Mouse (Mus musculus) neutrophil, adult 5-6 weeks (primary cell): ENCODE data around the gene Rab1b. TPM values are rescaled to one million over a fixed set of nuclear protein-coding genes. Genes with fewer than 3 reads are reported as not detected.
A peak's percentile ranks its signal among the peaks of the same experiment; 100 is the strongest.
"Not testable (repeated sequence)": the region's sequence is repeated elsewhere in the genome, so short reads cannot be mapped to it uniquely, and the experiment has no call there.

ENCODE experiments used
- ATAC-seq: fragments of 151-379, 151-347 bp; 2 replicates; pipeline ENCODE4 v1.8.0; 2017; ENCODE audit warnings: mild to moderate bottlenecking, moderate TSS enrichment; ENCODE audit not compliant: insufficient number of reproducible peaks, poor library complexity, low FRiP score, severe bottlenecking; ENCODE audit errors: extremely low read depth
- total RNA-seq: library from RNA; stranded (forward); fragments of 200-1000 nt; gene quantifications from 2 replicates; pipeline ENCODE4 v1.2.3, GENCODE M21; 2017

Gene Rab1b
- total RNA-seq: 74.5 and 91.6 TPM in 2 replicates

DNA sequence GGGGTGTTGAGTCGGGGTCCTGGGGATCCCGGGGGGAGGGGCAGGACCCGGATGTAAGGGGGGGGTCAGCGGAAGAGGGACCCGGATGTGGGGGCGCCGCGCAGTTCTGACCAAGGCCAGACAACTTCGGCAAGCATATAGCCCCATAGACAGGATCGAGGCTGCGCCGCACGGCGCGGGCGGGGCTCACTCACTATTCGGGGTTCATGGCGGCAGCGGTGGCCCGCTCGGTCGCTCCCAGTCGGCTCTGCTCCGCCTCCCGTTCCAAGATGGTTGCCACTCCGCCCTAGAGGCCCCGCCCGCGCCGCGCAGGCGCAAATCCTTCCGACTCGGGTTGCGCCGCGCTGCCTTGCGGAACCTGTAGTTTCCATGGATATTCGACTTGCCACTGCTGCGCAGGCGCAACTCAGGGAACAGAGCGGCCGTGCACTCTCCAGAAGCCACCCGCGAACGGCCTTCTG lies at the start of gene Rab1b:
TSS of gene Rab1b (minus strand) at position 342 of the 461 bp plus-strand sequence.
- ATAC-seq: peak; percentile 85

DNA sequence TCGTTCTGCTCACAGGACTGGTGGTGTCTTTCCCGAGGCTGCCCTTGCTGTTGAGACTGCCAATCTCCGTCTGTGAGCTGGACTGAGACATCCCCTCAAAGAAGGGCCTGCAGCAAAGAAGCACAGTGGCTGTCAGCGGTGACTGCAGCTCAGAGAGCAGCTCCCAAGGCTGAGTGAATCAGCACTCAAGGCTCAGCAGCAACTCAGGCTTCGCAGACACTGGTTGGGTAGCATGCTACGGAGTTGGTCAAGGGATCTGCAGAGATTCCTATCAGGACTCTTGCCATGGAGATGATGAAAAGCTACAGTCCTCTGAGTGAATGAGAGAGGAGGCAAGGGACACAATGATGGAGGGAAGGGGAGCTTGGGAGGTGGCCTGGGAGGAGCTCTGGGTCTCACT lies 45.4 kb upstream of the Rab1b start:
- no peak for ATAC-seq

DNA sequence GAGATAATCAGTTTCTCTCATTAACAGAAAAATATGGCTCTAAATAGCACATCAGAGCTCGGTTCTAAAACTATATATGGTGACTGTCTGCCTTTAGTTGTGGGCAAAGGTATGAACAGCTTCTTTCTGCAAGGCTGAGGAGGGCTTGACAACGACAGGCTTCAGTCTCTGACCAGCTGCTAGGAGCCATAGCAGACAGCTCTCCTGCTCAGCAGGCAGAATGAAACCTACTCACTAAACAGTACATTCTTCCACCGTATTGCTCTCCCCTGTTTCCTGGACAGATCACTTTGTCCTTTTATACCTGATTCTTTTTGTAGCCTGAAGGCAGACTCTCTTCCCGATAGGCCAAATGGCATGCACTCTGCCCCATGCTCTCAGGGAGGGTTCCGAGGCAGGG lies 44.9 kb upstream of the Rab1b start:
- no peak for ATAC-seq

DNA sequence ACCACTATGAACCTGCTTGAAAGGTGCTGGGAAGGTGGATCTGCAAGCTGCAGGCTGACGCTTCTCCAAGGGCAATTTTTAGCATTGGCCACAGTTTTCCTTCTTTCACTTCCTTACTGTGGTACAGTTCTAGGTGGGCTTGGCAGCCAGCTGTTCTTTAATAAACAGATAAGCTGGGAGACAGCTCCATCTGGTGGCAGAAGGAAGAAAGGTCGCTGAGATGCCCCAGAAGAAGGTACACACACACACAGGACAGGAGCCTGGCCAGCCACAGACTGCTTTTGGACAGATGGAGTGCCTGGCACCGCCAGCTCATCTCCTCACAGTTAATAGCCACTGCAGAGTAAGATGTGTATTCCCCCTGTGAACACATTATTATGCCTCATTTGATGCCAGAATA lies 44.5 kb upstream of the Rab1b start:
- ATAC-seq: peak; percentile 61

DNA sequence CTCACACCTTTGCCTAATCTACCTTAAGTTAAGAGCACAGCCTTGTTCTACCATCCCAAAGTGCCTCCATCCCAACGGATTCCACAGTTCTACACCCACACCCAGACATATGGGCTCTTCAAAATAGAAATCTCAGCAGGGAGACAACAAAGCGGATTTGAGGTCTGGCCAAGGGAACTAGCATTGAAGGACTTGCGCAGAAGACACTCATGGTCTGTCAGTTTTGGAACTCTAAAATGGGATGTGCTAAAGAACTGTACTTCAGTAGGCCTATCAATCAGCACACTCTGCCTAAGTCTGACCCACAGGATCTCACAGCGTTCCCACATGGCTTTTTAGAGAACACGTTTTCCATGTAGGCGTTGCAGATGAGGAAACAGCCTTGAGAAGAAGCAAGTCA lies 43.5 kb upstream of the Rab1b start:
- no peak for ATAC-seq

DNA sequence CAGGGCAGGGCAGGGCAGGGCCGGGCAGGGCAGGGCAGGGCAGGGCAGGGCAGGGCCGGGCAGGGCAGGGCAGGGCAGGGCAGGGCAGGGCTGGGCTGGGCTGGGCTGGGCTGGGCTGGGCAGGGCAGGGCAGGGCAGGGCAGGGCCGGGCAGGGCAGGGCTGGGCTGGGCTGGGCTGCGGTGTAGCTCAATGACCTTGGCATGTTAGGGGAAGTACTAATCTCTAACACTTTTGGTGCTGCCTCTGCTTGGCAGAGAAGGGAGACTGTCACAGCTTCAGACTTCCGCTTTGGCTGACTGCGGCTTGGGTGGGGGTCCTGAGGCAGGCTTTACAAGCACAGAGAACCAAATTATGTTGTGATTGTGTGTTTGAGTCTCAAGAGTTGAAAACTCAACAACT lies 42.2 kb upstream of the Rab1b start:
- ATAC-seq: not testable (repeated sequence)

DNA sequence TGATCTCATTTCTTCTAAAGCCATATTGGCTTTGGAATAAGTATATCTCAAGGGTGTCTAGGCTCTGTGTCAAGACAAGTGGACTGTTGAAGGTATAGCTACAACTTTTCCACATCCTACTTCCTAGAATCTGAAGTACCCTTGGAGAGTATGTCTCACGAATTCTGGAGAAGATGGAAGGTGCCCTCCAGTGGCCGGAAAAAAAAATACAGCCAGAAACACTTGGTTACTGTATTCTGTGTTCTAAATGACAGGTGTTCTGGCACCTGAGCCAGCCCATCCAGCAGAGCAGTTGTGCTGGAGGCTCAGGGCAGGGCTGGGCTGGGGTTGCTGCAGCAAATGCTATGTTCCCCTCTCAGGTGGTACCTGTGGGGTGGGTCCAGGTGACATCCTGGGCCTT lies 32.8 kb upstream of the Rab1b start:
- no peak for ATAC-seq

DNA sequence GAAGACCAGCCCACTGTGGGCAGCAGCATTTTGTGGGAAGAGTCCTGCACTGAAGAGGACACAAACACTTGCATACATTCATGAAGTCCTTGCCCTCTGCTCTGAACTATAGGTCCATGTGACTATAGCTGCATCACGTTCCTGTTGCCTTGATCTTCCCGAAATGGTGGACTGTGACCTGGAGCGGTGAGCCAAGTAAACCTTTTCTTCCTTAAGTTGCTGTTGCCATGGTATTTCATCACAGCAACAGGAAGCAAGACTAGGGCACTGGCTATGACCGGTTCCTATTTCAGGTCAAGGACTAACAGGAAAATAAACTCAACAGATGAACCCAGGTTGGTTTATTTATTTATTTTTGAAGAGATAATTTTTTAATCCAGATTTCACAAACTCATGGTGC lies 24.4 kb upstream of the Rab1b start:
- no peak for ATAC-seq

- no peak for ATAC-seq
These were observed 22.9 kb upstream of the Rab1b start for GRCm38 (mm10) chr19:5129770-5130169.

DNA sequence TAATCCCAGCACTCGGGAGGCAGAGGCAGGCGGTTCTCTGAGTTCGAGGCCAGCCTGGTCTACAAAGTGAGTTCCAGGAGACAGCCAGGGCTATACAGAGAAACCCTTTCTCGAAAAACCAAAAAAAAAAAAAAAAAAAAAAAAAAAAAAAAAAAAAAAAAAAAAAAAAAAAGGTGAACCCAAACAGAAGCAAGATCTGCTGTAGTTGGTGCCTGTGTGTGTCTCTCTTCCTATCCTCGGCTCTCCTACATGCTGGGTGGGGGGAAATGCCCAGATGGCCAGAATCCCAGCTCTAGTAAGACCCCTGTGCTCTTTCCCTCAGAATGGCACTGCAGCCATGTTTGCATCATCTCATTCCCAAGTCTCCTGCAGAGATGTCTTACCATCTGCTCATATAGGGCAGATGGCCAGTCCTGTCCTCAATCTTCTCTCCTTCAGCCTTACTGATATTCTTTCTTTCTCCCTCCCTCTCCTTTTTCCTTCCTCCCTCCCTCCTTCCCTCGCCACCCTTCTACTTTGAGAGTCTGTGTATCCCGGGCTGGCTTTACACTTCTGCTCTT lies 17.3 kb upstream of the Rab1b start:
- ATAC-seq: no peak

GRCm38 (mm10) chr19:5123241-5123640 lies 16.4 kb upstream of the Rab1b start:
- no peak for ATAC-seq

DNA sequence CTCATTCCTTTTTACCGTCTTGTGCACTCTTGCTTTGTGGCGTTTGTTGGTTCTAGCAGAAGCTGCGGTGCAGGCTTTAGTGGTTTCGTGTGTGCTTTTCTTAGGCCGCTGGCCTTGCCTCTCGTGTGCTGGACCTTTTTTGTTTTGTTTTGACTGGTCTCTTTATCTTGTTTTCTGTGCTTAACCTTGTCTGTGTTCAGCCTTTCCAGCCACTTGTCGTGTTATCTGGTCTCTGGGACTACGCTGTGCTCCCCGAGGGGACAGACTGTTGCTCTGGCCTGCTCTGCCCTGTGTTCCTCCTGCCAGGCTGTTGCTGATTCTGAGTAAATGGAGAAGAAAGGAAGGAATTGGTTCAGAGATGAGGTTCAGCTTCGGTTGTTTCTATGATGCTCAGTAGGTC lies 15.6 kb upstream of the Rab1b start:
- no peak for ATAC-seq

GRCm38 (mm10) chr19:5118384-5118698 lies 11.5 kb upstream of the Rab1b start, which contains the start of gene Klc2:
Gene Klc2 (minus strand): TSS chr19:5118560.
- ATAC-seq: no peak

- ATAC-seq: peak; percentile 68
These were observed 10.9 kb upstream of the Rab1b start for GRCm38 (mm10) chr19:5117494-5118383.

DNA sequence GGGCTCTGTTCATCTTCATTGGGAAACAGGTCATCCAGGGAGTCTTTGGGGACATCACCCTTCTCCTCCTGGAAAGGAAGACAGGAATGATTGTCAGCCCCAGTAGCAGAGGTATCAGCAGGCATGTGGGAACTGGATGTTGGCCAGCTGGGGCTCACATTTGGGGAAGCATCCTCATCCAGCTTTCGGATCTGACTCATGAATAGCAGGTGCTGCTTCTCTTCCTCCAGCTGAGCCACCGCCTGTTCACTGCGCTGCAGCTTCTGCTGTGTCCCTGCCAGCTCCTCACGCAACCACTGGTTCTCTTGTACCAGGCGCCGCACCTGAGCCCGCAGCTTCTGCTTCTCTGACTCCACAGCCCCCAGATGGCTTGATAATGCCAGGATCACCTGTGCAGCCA lies 6.9 kb upstream of the Rab1b start:
- ATAC-seq: no peak

GRCm38 (mm10) chr19:5109659-5110453 lies 3.0 kb upstream of the Rab1b start:
- no peak for ATAC-seq

GRCm38 (mm10) chr19:5108702-5109101 lies 1.8 kb upstream of the Rab1b start:
- ATAC-seq: no peak

GRCm38 (mm10) chr19:5108271-5108575 lies 1.4 kb upstream of the Rab1b start:
- ATAC-seq: no peak

GRCm38 (mm10) chr19:5107556-5108270 lies 841 bp upstream of the Rab1b start:
- ATAC-seq: no peak
